Mouse (Mus musculus): ENCODE measurements around the gene Tmem132e. TPM values are rescaled to one million over a fixed set of nuclear protein-coding genes. Genes with fewer than 3 reads are reported as not detected.

The Tmem132e gene
- total and polyA plus RNA-seq, 2 experiments = 1.4 to 2.1 TPM

GRCm38 (mm10) chr11:82467218-82467617 lies 78.5 kb downstream of the Tmem132e start:
- H3K36me3 ChIP-seq (ENCODE audit: control insufficient read depth, insufficient read depth, low read length) = no peaks in the 10 kb centered on the region
- no peaks in the 10 kb centered on the region for H3K4me1 ChIP-seq (ENCODE audit: control insufficient read depth, insufficient read depth, low read length)
- H3K27me3 ChIP-seq (ENCODE audit: control insufficient read depth, insufficient read depth, low read length) = no peaks in the 10 kb centered on the region
- no peak for DNase-seq (ENCODE audit: extremely low read depth, low read depth, low spot score)
- H3K27ac ChIP-seq (replicated peaks; ENCODE audit: insufficient read depth, low read depth, low read length) = no peak overlapping the region
- H3K9ac ChIP-seq (ENCODE audit: low read depth, low read length) = no peak overlapping the region
- H3K79me2 ChIP-seq (ENCODE audit: control insufficient read depth, insufficient read depth, low read length) = no peaks in the 10 kb centered on the region
- TF ChIP-seq CTCF (IDR thresholded peaks at IDR 0.05; ENCODE audit: low read depth, low read length) = no peak
- no peak for TF ChIP-seq POLR2A (IDR thresholded peaks at IDR 0.05; ENCODE audit: extremely low read depth, insufficient read depth, low read length)
- H3K4me3 ChIP-seq (ENCODE audit: insufficient read depth, low read depth, low read length) = no peak overlapping the region
- WGBS = 71% methylated on average over 7 of the region's 7 CpGs

- 85% methylated on average over 1 of the region's 1 CpGs for WGBS
- no peaks in the 10 kb centered on the region for H3K79me2 ChIP-seq (ENCODE audit: control insufficient read depth, insufficient read depth, low read length)
These were observed 82.4 kb downstream of the Tmem132e start for GRCm38 (mm10) chr11:82471076-82471475.

GRCm38 (mm10) chr11:82473137-82473621 lies 84.5 kb downstream of the Tmem132e start:
- no peaks in the 10 kb centered on the region for H3K79me2 ChIP-seq (ENCODE audit: control insufficient read depth, insufficient read depth, low read length)
- H3K27ac ChIP-seq (replicated peaks; ENCODE audit: insufficient read depth, low read depth, low read length) = no peak overlapping the region
- H3K4me3 ChIP-seq (ENCODE audit: insufficient read depth, low read depth, low read length) = no peak overlapping the region
- H3K27me3 ChIP-seq (ENCODE audit: control insufficient read depth, insufficient read depth, low read length) = no peaks in the 10 kb centered on the region
- no peaks in the 10 kb centered on the region for H3K4me1 ChIP-seq (ENCODE audit: control insufficient read depth, insufficient read depth, low read length)
- no peak for DNase-seq (ENCODE audit: extremely low read depth, low read depth, low spot score)
- no peaks in the 10 kb centered on the region for H3K36me3 ChIP-seq (ENCODE audit: control insufficient read depth, insufficient read depth, low read length)
- no peak for TF ChIP-seq POLR2A (IDR thresholded peaks at IDR 0.05; ENCODE audit: extremely low read depth, insufficient read depth, low read length)
- no peak for TF ChIP-seq CTCF (IDR thresholded peaks at IDR 0.05; ENCODE audit: low read depth, low read length)
- 33% methylated on average over 12 of the region's 12 CpGs for WGBS
- no peak overlapping the region for H3K9ac ChIP-seq (ENCODE audit: low read depth, low read length)

More at GRCm38 (mm10) chr11:82471076-82471475, 82.4 kb downstream of the Tmem132e start:
- Histone ChIP-seq H3K4me3 (ENCODE audit: insufficient read depth, low read depth, low read length) (no peak overlapping the region), H3K27me3 (ENCODE audit: control insufficient read depth, insufficient read depth, low read length) (no peaks in the 10 kb centered on the region), H3K4me1 (ENCODE audit: control insufficient read depth, insufficient read depth, low read length) (no peaks in the 10 kb centered on the region), H3K36me3 (ENCODE audit: control insufficient read depth, insufficient read depth, low read length) (no peaks in the 10 kb centered on the region), H3K9ac (ENCODE audit: low read depth, low read length) (no peak overlapping the region), H3K27ac (replicated peaks; ENCODE audit: insufficient read depth, low read depth, low read length) (no peak overlapping the region)
- no peak for DNase-seq (ENCODE audit: extremely low read depth, low read depth, low spot score)
- TF ChIP-seq CTCF (IDR thresholded peaks at IDR 0.05; ENCODE audit: low read depth, low read length) (no peak), POLR2A (IDR thresholded peaks at IDR 0.05; ENCODE audit: extremely low read depth, insufficient read depth, low read length) (no peak)

GRCm38 (mm10) chr11:82476092-82476491 lies 87.4 kb downstream of the Tmem132e start:
- H3K36me3 ChIP-seq (ENCODE audit: control insufficient read depth, insufficient read depth, low read length) = no peaks in the 10 kb centered on the region
- 77% methylated on average over 4 of the region's 4 CpGs for WGBS
- no peak overlapping the region for H3K4me3 ChIP-seq (ENCODE audit: insufficient read depth, low read depth, low read length)
- TF ChIP-seq CTCF (IDR thresholded peaks at IDR 0.05; ENCODE audit: low read depth, low read length) = no peak
- TF ChIP-seq POLR2A (IDR thresholded peaks at IDR 0.05; ENCODE audit: extremely low read depth, insufficient read depth, low read length) = no peak
- H3K79me2 ChIP-seq (ENCODE audit: control insufficient read depth, insufficient read depth, low read length) = no peaks in the 10 kb centered on the region
- no peak overlapping the region for H3K27ac ChIP-seq (replicated peaks; ENCODE audit: insufficient read depth, low read depth, low read length)
- no peaks in the 10 kb centered on the region for H3K4me1 ChIP-seq (ENCODE audit: control insufficient read depth, insufficient read depth, low read length)
- no peak for DNase-seq (ENCODE audit: extremely low read depth, low read depth, low spot score)
- H3K9ac ChIP-seq (ENCODE audit: low read depth, low read length) = no peak overlapping the region
- H3K27me3 ChIP-seq (ENCODE audit: control insufficient read depth, insufficient read depth, low read length) = no peaks in the 10 kb centered on the region

GRCm38 (mm10) chr11:82477412-82477811 lies 88.7 kb downstream of the Tmem132e start:
- Histone ChIP-seq H3K27ac (replicated peaks; ENCODE audit: insufficient read depth, low read depth, low read length) (no peak overlapping the region), H3K9ac (ENCODE audit: low read depth, low read length) (no peak overlapping the region), H3K27me3 (ENCODE audit: control insufficient read depth, insufficient read depth, low read length) (no peaks in the 10 kb centered on the region), H3K4me3 (ENCODE audit: insufficient read depth, low read depth, low read length) (no peak overlapping the region), H3K79me2 (ENCODE audit: control insufficient read depth, insufficient read depth, low read length) (no peaks in the 10 kb centered on the region), H3K4me1 (ENCODE audit: control insufficient read depth, insufficient read depth, low read length) (no peaks in the 10 kb centered on the region), H3K36me3 (ENCODE audit: control insufficient read depth, insufficient read depth, low read length) (no peaks in the 10 kb centered on the region)
- TF ChIP-seq POLR2A (IDR thresholded peaks at IDR 0.05; ENCODE audit: extremely low read depth, insufficient read depth, low read length) (no peak), CTCF (IDR thresholded peaks at IDR 0.05; ENCODE audit: low read depth, low read length) (no peak)
- DNase-seq (ENCODE audit: extremely low read depth, low read depth, low spot score) = no peak
- 91% methylated on average over 3 of the region's 3 CpGs for WGBS

- no peak overlapping the region for H3K27ac ChIP-seq (replicated peaks; ENCODE audit: insufficient read depth, low read depth, low read length)
- DNase-seq (ENCODE audit: extremely low read depth, low read depth, low spot score) = peak; percentile 43
- no peaks in the 10 kb centered on the region for H3K27me3 ChIP-seq (ENCODE audit: control insufficient read depth, insufficient read depth, low read length)
- WGBS = 58% methylated on average over 3 of the region's 3 CpGs
- H3K79me2 ChIP-seq (ENCODE audit: control insufficient read depth, insufficient read depth, low read length) = no peaks in the 10 kb centered on the region
- no peaks in the 10 kb centered on the region for H3K36me3 ChIP-seq (ENCODE audit: control insufficient read depth, insufficient read depth, low read length)
- no peaks in the 10 kb centered on the region for H3K4me1 ChIP-seq (ENCODE audit: control insufficient read depth, insufficient read depth, low read length)
- no peak overlapping the region for H3K9ac ChIP-seq (ENCODE audit: low read depth, low read length)
- H3K4me3 ChIP-seq (ENCODE audit: insufficient read depth, low read depth, low read length) = no peak overlapping the region
- no peak for TF ChIP-seq CTCF (IDR thresholded peaks at IDR 0.05; ENCODE audit: low read depth, low read length)
- TF ChIP-seq POLR2A (IDR thresholded peaks at IDR 0.05; ENCODE audit: extremely low read depth, insufficient read depth, low read length) = no peak
These were observed 92.2 kb downstream of the Tmem132e start for GRCm38 (mm10) chr11:82480941-82481340.

Data from liver, adult 2 months (tissue).